9 mouse cellular contexts compared by ENCODE assay signal in genomic region chr7:6731930-6732329, GRCm38 (mm10). TPM values are rescaled to one million over a fixed set of nuclear protein-coding genes. Genes with fewer than 3 reads are reported as not detected.
DNase-seq lines count a peak whose midpoint lies in the region; ATAC-seq lines count a peak whose summit lies in the region.
"Had no signal": no experiment of that assay in that cellular context is flagged by ENCODE, and none has a peak within 500 bp of the region (broad histone marks: within the 10 kb centered on the region; RNA-seq: fewer than 3 reads in every experiment).

No protein-coding gene starts in this region.

- no peak for ATAC-seq in kidney, embryonic 14.5 days (ENCODE audit: low FRiP score, low TSS enrichment)
- no peak for ATAC-seq in limb, embryonic 11.5 days (ENCODE audit: insufficient number of reproducible peaks, low FRiP score, low TSS enrichment, low read depth)
- ATAC-seq in neural tube, embryonic 12.5 days (ENCODE audit: low FRiP score, low read depth): no peak

- DNase-seq in kidney, adult 18-20 months: no peak
- no peak for DNase-seq in forebrain, embryonic 10.5 days (ENCODE audit: extremely low spot score, low spot score)
- DNase-seq in limb, embryonic 11.5 days (ENCODE audit: low spot score): no peak
- DNase-seq in right cerebral cortex, adult 18-20 months: no peak
- no peak for DNase-seq in thymus, postnatal 4 days
- no peak for DNase-seq in frontal cortex, postnatal 25 days (ENCODE audit: low spot score in 2 of 2)
- DNase-seq: lung, postnatal 4 days had no signal

- no peaks in the 10 kb centered on the region for H3K4me1 ChIP-seq in kidney, embryonic 14.5 days (ENCODE audit: control insufficient read depth, insufficient read depth, low read length)
- H3K4me1 ChIP-seq in forebrain, embryonic 10.5 days: peaks cover 8% of the 10 kb centered on the region
- no peaks in the 10 kb centered on the region for H3K4me1 ChIP-seq in limb, embryonic 11.5 days (ENCODE audit: control insufficient read depth, insufficient read depth, low read length)
- H3K4me1 ChIP-seq in neural tube, embryonic 12.5 days: no peaks in the 10 kb centered on the region

- H3K9me3 ChIP-seq in kidney, embryonic 14.5 days (ENCODE audit: control insufficient read depth, low read length): peaks cover 37% of the 10 kb centered on the region
- H3K9me3 ChIP-seq in forebrain, embryonic 10.5 days: peaks cover 41% of the 10 kb centered on the region
- H3K9me3 ChIP-seq in limb, embryonic 11.5 days (ENCODE audit: control insufficient read depth, low read length): peaks cover 34% of the 10 kb centered on the region
- H3K9me3 ChIP-seq in neural tube, embryonic 12.5 days: peaks cover 31% of the 10 kb centered on the region

- H3K27ac ChIP-seq in kidney, embryonic 14.5 days (ENCODE audit: low read depth, low read length): no peak overlapping the region
- H3K27ac ChIP-seq in forebrain, embryonic 10.5 days: 0 out of 2 replicates have a peak overlapping the region, but pooled peaks have one; percentile 9
- H3K27ac ChIP-seq in limb, embryonic 11.5 days (replicated peaks; ENCODE audit: low read depth, low read length): peak overlapping the region; percentile 56; the same call in 1 of the 2 replicates
- H3K27ac ChIP-seq in neural tube, embryonic 12.5 days: no peak overlapping the region

- H3K4me3 ChIP-seq in kidney, embryonic 14.5 days (ENCODE audit: low read length): peak overlapping the region; percentile 66
- H3K4me3 ChIP-seq in forebrain, embryonic 10.5 days: peak overlapping the region; percentile 60
- H3K4me3 ChIP-seq in limb, embryonic 11.5 days (ENCODE audit: low read depth, low read length): peak overlapping the region; percentile 63
- H3K4me3 ChIP-seq in neural tube, embryonic 12.5 days: peak overlapping the region; percentile 53

- peak overlapping the region; percentile 31; the same call in 1 of the 2 replicates for H3K9ac ChIP-seq in kidney, embryonic 14.5 days (ENCODE audit: low read depth, low read length)
- peak overlapping the region; percentile 54 for H3K9ac ChIP-seq in limb, embryonic 11.5 days (ENCODE audit: low read length)
- H3K9ac ChIP-seq in neural tube, embryonic 12.5 days: peak overlapping the region; percentile 45; the same call in 1 of the 2 replicates

- WGBS in kidney, embryonic 14.5 days: 38% methylated on average over 4 of the region's 4 CpGs
- WGBS in forebrain, embryonic 10.5 days: 50% methylated on average over 4 of the region's 4 CpGs
- WGBS in limb, embryonic 11.5 days: 53% methylated on average over 4 of the region's 4 CpGs
- WGBS in neural tube, embryonic 12.5 days: 50% methylated on average over 4 of the region's 4 CpGs

- H3K27me3 ChIP-seq in kidney, embryonic 14.5 days (ENCODE audit: control insufficient read depth, insufficient read depth, low read length): no peaks in the 10 kb centered on the region
- H3K27me3 ChIP-seq in forebrain, embryonic 10.5 days (ENCODE audit: poor library complexity, severe bottlenecking): no peaks in the 10 kb centered on the region
- no peaks in the 10 kb centered on the region for H3K27me3 ChIP-seq in limb, embryonic 11.5 days (ENCODE audit: control insufficient read depth, insufficient read depth, low read length)
- H3K27me3 ChIP-seq in neural tube, embryonic 12.5 days (replicated peaks): no peaks in the 10 kb centered on the region

- H3K36me3 ChIP-seq in kidney, embryonic 14.5 days (ENCODE audit: control insufficient read depth, insufficient read depth, low read length): no peaks in the 10 kb centered on the region
- H3K36me3 ChIP-seq in forebrain, embryonic 10.5 days (replicated peaks): no peaks in the 10 kb centered on the region
- no peaks in the 10 kb centered on the region for H3K36me3 ChIP-seq in limb, embryonic 11.5 days (ENCODE audit: control insufficient read depth, insufficient read depth, low read length)
- no peaks in the 10 kb centered on the region for H3K36me3 ChIP-seq in neural tube, embryonic 12.5 days

- peak overlapping the region; percentile 57 for H3K4me2 ChIP-seq in kidney, embryonic 14.5 days (replicated peaks; ENCODE audit: low read depth, low read length)
- peak overlapping the region; percentile 45 for H3K4me2 ChIP-seq in limb, embryonic 11.5 days (ENCODE audit: low read depth, severe bottlenecking)
- H3K4me2 ChIP-seq in neural tube, embryonic 12.5 days (replicated peaks): peak overlapping the region; percentile 58

RNA-seq across cellular contexts. Expression of gene Usp29, which starts 1.6 kb away (rescaled TPM):
- 9.3 and 9.5 TPM in 2 replicates for polyA plus RNA-seq in kidney, embryonic 14.5 days (2014; fragmentation: Nextera tagmentation; extraction: Ambion mirVana)
- 7.4 and 7.9 TPM in 2 replicates for polyA plus RNA-seq in forebrain, embryonic 10.5 days (2016; fragmentation: Nextera tagmentation; extraction: Ambion mirVana)
- 21.5 and 22.2 TPM in 2 replicates for polyA plus RNA-seq in limb, embryonic 11.5 days (2014; fragmentation: Nextera tagmentation; extraction: Ambion mirVana)
- 17.3 and 17.5 TPM in 2 replicates for polyA plus RNA-seq in neural tube, embryonic 12.5 days (2016; fragmentation: Nextera tagmentation; extraction: Ambion mirVana)

RNA-seq across cellular contexts. Expression of gene Peg3, which starts 1.7 kb away (rescaled TPM):
- polyA plus RNA-seq in kidney, embryonic 14.5 days (2014; fragmentation: Nextera tagmentation; extraction: Ambion mirVana): 111 and 222 TPM in 2 replicates
- 89.4 and 101 TPM in 2 replicates for polyA plus RNA-seq in forebrain, embryonic 10.5 days (2016; fragmentation: Nextera tagmentation; extraction: Ambion mirVana)
- 342 and 380 TPM in 2 replicates for polyA plus RNA-seq in limb, embryonic 11.5 days (2014; fragmentation: Nextera tagmentation; extraction: Ambion mirVana)
- 104 and 116 TPM in 2 replicates for polyA plus RNA-seq in neural tube, embryonic 12.5 days (2016; fragmentation: Nextera tagmentation; extraction: Ambion mirVana)

RNA-seq across cellular contexts. Expression of gene Zim1, which starts 35.7 kb away (rescaled TPM):
- 4.7 and 6.0 TPM in 2 replicates for polyA plus RNA-seq in kidney, embryonic 14.5 days (2014; fragmentation: Nextera tagmentation; extraction: Ambion mirVana)
- 0.12 and 0.39 TPM in 2 replicates for polyA plus RNA-seq in forebrain, embryonic 10.5 days (2016; fragmentation: Nextera tagmentation; extraction: Ambion mirVana)
- polyA plus RNA-seq in limb, embryonic 11.5 days (2014; fragmentation: Nextera tagmentation; extraction: Ambion mirVana): 4.7 and 5.6 TPM in 2 replicates
- 1.1 and 1.5 TPM in 2 replicates for polyA plus RNA-seq in neural tube, embryonic 12.5 days (2016; fragmentation: Nextera tagmentation; extraction: Ambion mirVana)

Comparison
In these comparisons a context has a peak if more than half of its experiments do, and no peak if none do; other contexts are left out.
1. H3K27ac ChIP-seq: peak in forebrain, embryonic 10.5 days (single experiment) and limb, embryonic 11.5 days (single experiment); none in kidney, embryonic 14.5 days (single experiment) and neural tube, embryonic 12.5 days (single experiment).
2. Peak in every context shown above with its lines, with median percentiles within 50 percentile points of each other: H3K4me2 ChIP-seq, H3K4me3 ChIP-seq and H3K9ac ChIP-seq.